Comparison of ENCODE assay signal across 8 mouse cellular contexts in the genomic region with DNA sequence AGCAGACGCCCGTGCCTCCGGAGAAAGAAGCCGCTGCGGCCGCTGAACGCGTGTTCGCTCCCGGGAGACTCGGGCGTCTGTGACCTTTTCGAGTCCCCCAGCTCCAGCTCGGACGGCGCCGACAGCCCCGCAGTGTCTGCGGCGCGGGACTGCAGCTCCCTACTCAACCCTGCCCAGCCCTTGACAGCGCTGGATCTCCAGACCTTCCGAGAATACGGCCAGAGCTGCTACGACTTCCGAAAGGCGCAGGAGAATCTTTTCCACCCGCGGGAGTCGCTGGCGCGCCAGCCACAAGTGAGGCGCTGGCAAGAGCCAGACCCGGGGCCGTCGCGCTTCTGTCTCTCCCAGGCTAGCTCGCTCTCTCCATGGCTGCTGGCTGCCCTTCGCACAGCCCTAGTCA. TPM values are rescaled to one million over a fixed set of nuclear protein-coding genes. Genes with fewer than 3 reads are reported as not detected.
DNase-seq lines count a peak whose midpoint lies in the region; ATAC-seq and TF ChIP-seq lines count a peak whose summit lies in the region.

No protein-coding gene starts in this region.

- H3K9ac ChIP-seq in embryonic facial prominence, embryonic 11.5 days (replicated peaks; ENCODE audit: low read length): peak overlapping the region; percentile 43
- 0 out of 2 replicates have a peak overlapping the region, but pooled peaks have one; percentile 25 for H3K9ac ChIP-seq in neural tube, embryonic 14.5 days (replicated peaks; ENCODE audit: low read depth, low read length)

- peak overlapping the region; percentile 98 for H3K4me2 ChIP-seq in embryonic facial prominence, embryonic 11.5 days (ENCODE audit: low read depth, low read length)
- H3K4me2 ChIP-seq in neural tube, embryonic 14.5 days (ENCODE audit: low read depth, low read length): peak overlapping the region; percentile 96

- H3ac ChIP-seq in C2C12 (ENCODE audit: control insufficient read depth, insufficient read length, low read depth): peak overlapping the region; percentile 63

- no peaks in the 10 kb centered on the region for H3K27me3 ChIP-seq in C2C12 (ENCODE audit: control insufficient read depth, insufficient read depth, insufficient read length)
- H3K27me3 ChIP-seq in embryonic facial prominence, embryonic 11.5 days (ENCODE audit: control insufficient read depth, insufficient read depth, low read length): peaks cover 64% of the 10 kb centered on the region
- peaks cover 46% of the 10 kb centered on the region for H3K27me3 ChIP-seq in neural tube, embryonic 14.5 days (ENCODE audit: control insufficient read depth, insufficient read depth, low read length)

- H3K4me1 ChIP-seq in embryonic facial prominence, embryonic 11.5 days (ENCODE audit: control insufficient read depth, insufficient read depth, low read length): peaks cover 4% of the 10 kb centered on the region; the same call in 1 of the 2 replicates
- H3K4me1 ChIP-seq in neural tube, embryonic 14.5 days (ENCODE audit: control insufficient read depth, insufficient read depth, low read length): peaks cover 13% of the 10 kb centered on the region

- DNase-seq in frontal cortex, postnatal 10 days (ENCODE audit: low spot score in 2 of 2): no peak
- DNase-seq in embryonic facial prominence, embryonic 11.5 days (ENCODE audit: low spot score): peak; percentile 46
- peak; percentile 51 to 65 for DNase-seq in kidney, postnatal 4 days
- DNase-seq in layer of hippocampus, postnatal 14 days (ENCODE audit: low spot score in 2 of 2): no peak
- no peak for DNase-seq in left cerebral cortex, adult 18-20 months (ENCODE audit: low spot score in 2 of 2)

- TF ChIP-seq CTCF in C2C12 (IDR thresholded peaks at IDR 0.05; ENCODE audit: control insufficient read depth, insufficient read depth, insufficient read length): no peak

- no peak overlapping the region for H3K27ac ChIP-seq in embryonic facial prominence, embryonic 11.5 days (replicated peaks; ENCODE audit: low read depth, low read length)
- H3K27ac ChIP-seq in neural tube, embryonic 14.5 days (ENCODE audit: low read depth, low read length): no peak overlapping the region

- no peaks in the 10 kb centered on the region for H3K79me2 ChIP-seq in C2C12 (ENCODE audit: control insufficient read depth, insufficient read depth)

- ATAC-seq in frontal cortex, adult (ENCODE audit: low TSS enrichment): peak; percentile 62
- ATAC-seq in embryonic facial prominence, embryonic 11.5 days (replicated peaks; ENCODE audit: insufficient number of reproducible peaks, low FRiP score, low TSS enrichment, low read depth): no peak; the same call in 1 of the 2 replicates
- ATAC-seq in neural tube, embryonic 14.5 days (ENCODE audit: low read depth): peak; percentile 42

- no peaks in the 10 kb centered on the region for H3K79me3 ChIP-seq in C2C12 (ENCODE audit: low read depth)

- under 1% methylated on average over 39 of the region's 39 CpGs for WGBS in embryonic facial prominence, embryonic 11.5 days
- under 1% methylated on average over 39 of the region's 39 CpGs for WGBS in neural tube, embryonic 14.5 days

- no peaks in the 10 kb centered on the region for H3K36me3 ChIP-seq in C2C12 (ENCODE audit: control insufficient read depth, insufficient read depth)
- H3K36me3 ChIP-seq in embryonic facial prominence, embryonic 11.5 days (replicated peaks; ENCODE audit: control insufficient read depth, insufficient read depth, low read depth, low read length): no peaks in the 10 kb centered on the region
- H3K36me3 ChIP-seq in neural tube, embryonic 14.5 days (ENCODE audit: control insufficient read depth, insufficient read depth, low read length): no peaks in the 10 kb centered on the region

- peak overlapping the region; percentile 30 for H3K4me3 ChIP-seq in C2C12 (ENCODE audit: insufficient read depth, poor library complexity, severe bottlenecking)
- peak overlapping the region; percentile 46 for H3K4me3 ChIP-seq in embryonic facial prominence, embryonic 11.5 days (ENCODE audit: low read depth, low read length)
- peak overlapping the region; percentile 50 for H3K4me3 ChIP-seq in neural tube, embryonic 14.5 days (ENCODE audit: low read depth, low read length)

- no peaks in the 10 kb centered on the region for H3K9me3 ChIP-seq in embryonic facial prominence, embryonic 11.5 days (replicated peaks; ENCODE audit: control insufficient read depth, low read length)
- no peaks in the 10 kb centered on the region for H3K9me3 ChIP-seq in neural tube, embryonic 14.5 days (ENCODE audit: control insufficient read depth, low read length)

TF ChIP-seq in C2C12, 6 proteins besides CTCF, POLR2A, EP300 and RAD21:
- TF ChIP-seq FOSL1 (IDR thresholded peaks at IDR 0.05; ENCODE audit: insufficient read depth, low read length, poor library complexity, severe bottlenecking): no peak
- no peak for TF ChIP-seq MYOD1 (IDR thresholded peaks at IDR 0.05; ENCODE audit: control insufficient read depth, insufficient read length, low read depth)
- TF ChIP-seq USF1 (IDR thresholded peaks at IDR 0.05; ENCODE audit: low read depth): no peak
- TF ChIP-seq CEBPB (IDR thresholded peaks at IDR 0.05; ENCODE audit: low read depth): no peak
- no peak for TF ChIP-seq MYOG (IDR thresholded peaks at IDR 0.05; ENCODE audit: control insufficient read depth, extremely low read depth, insufficient read length)
- TF ChIP-seq MAX (IDR thresholded peaks at IDR 0.05): no peak

RNA-seq across cellular contexts. Expression of gene Ccno, which starts 0.4 kb away (rescaled TPM):
- 7.6 TPM for polyA plus RNA-seq in C2C12 (2012; fragmentation: generic; extraction: Trizol)
- 0.17 and 0.66 TPM in 2 replicates for polyA plus RNA-seq in embryonic facial prominence, embryonic 11.5 days (2014; fragmentation: Nextera tagmentation; extraction: Ambion mirVana)
- 0.21 TPM in 1 of 2 replicates, not detected in the other for polyA plus RNA-seq in neural tube, embryonic 14.5 days (2014; fragmentation: Nextera tagmentation; extraction: Ambion mirVana)
- total RNA-seq in layer of hippocampus, postnatal 14 days (2021): 1 to 10 TPM; 2.9 to 3.0 TPM
- total RNA-seq in left cerebral cortex, adult 18-20 months (2021): 1 to 10 TPM; 1.4 to 1.9 TPM

RNA-seq across cellular contexts. Expression of gene Mcidas, which starts 5.7 kb away (rescaled TPM):
- 0.02 TPM for polyA plus RNA-seq in C2C12 (2012; fragmentation: generic; extraction: Trizol)
- polyA plus RNA-seq in embryonic facial prominence, embryonic 11.5 days (2014; fragmentation: Nextera tagmentation; extraction: Ambion mirVana): not detected in 2 replicates
- polyA plus RNA-seq in neural tube, embryonic 14.5 days (2014; fragmentation: Nextera tagmentation; extraction: Ambion mirVana): 0.11 TPM in 1 of 2 replicates, not detected in the other
- under 1 TPM; 0.30 to 0.36 TPM for total RNA-seq in layer of hippocampus, postnatal 14 days (2021)
- under 1 TPM; 0.30 to 0.45 TPM for total RNA-seq in left cerebral cortex, adult 18-20 months (2021)

RNA-seq across cellular contexts. Expression of gene Cdc20b, which starts 46.9 kb away (rescaled TPM):
- 0.04 TPM for polyA plus RNA-seq in C2C12 (2012; fragmentation: generic; extraction: Trizol)
- 0.14 TPM in 1 of 2 replicates, not detected in the other for polyA plus RNA-seq in embryonic facial prominence, embryonic 11.5 days (2014; fragmentation: Nextera tagmentation; extraction: Ambion mirVana)
- polyA plus RNA-seq in neural tube, embryonic 14.5 days (2014; fragmentation: Nextera tagmentation; extraction: Ambion mirVana): 0.12 TPM in 1 of 2 replicates, not detected in the other
- under 1 TPM in 1 of 2 experiments, not detected in 1; 0.21 TPM for total RNA-seq in layer of hippocampus, postnatal 14 days (2021)
- not detected for total RNA-seq in left cerebral cortex, adult 18-20 months (2021)

RNA-seq across cellular contexts. Expression of gene Gpx8, which starts 58.2 kb away (rescaled TPM):
- polyA plus RNA-seq in C2C12 (2012; fragmentation: generic; extraction: Trizol): 210 TPM
- 142 and 155 TPM in 2 replicates for polyA plus RNA-seq in embryonic facial prominence, embryonic 11.5 days (2014; fragmentation: Nextera tagmentation; extraction: Ambion mirVana)
- polyA plus RNA-seq in neural tube, embryonic 14.5 days (2014; fragmentation: Nextera tagmentation; extraction: Ambion mirVana): 34.1 and 75.7 TPM in 2 replicates
- total RNA-seq in layer of hippocampus, postnatal 14 days (2021): 10 to 100 TPM; 12.1 to 18.4 TPM
- total RNA-seq in left cerebral cortex, adult 18-20 months (2021): 1 to 10 TPM; 5.2 to 6.0 TPM

Comparison
In these comparisons a context has a peak if more than half of its experiments do, and no peak if none do; other contexts are left out.
1. DNase-seq: peak in embryonic facial prominence, embryonic 11.5 days (single experiment) and kidney, postnatal 4 days (2 of 2); none in frontal cortex, postnatal 10 days (0 of 2), layer of hippocampus, postnatal 14 days (0 of 2) and left cerebral cortex, adult 18-20 months (0 of 2).
2. Peak in every context shown above with its lines, with median percentiles within 50 percentile points of each other: H3K4me3 ChIP-seq.